Mouse (Mus musculus) CH12.LX (cell line): ENCODE results near the gene Taok1. TPM values are rescaled to one million over a fixed set of nuclear protein-coding genes. Genes with fewer than 3 reads are reported as not detected.

Experiments
- DNase-seq: peaks from one replicate; pipeline ENCODE4 v3.0.0-alpha.2; 2013; ENCODE audit errors: extremely low read depth
- H3K27ac ChIP-seq: 2 replicates; pipeline ENCODE4 v1.5.1; 2012; ENCODE audit warnings: low read depth, mild to moderate bottlenecking, control low read depth, moderate library complexity; ENCODE audit not compliant: insufficient read depth
- H3K27me3 ChIP-seq: replicated peaks from 2 replicates; pipeline ENCODE3; 2012; ENCODE audit warnings: inconsistent platforms
- H3K36me3 ChIP-seq, 2 experiments: replicated peaks in 1 of 2; 2 replicates each; pipeline versions ENCODE3 to v1.6.1; 2012; ENCODE audit warnings: inconsistent platforms in 1 of 2, low read length in 1 of 2, mild to moderate bottlenecking in 1 of 2, mixed read lengths in 1 of 2, moderate library complexity in 1 of 2; ENCODE audit not compliant: control insufficient read depth in 1 of 2, insufficient read depth in 1 of 2
- H3K4me1 ChIP-seq, 2 experiments: 2 replicates each; pipeline ENCODE4 v1.6.1; 2012; ENCODE audit warnings: inconsistent platforms in 1 of 2, moderate library complexity in 1 of 2; ENCODE audit not compliant: insufficient read depth in 2 of 2, control insufficient read depth in 1 of 2
- H3K4me2 ChIP-seq: 2 replicates; pipeline ENCODE4 v1.6.1; 2012; ENCODE audit warnings: low read depth, mild to moderate bottlenecking, control low read depth; ENCODE audit not compliant: poor library complexity, insufficient read depth, severe bottlenecking
- H3K4me3 ChIP-seq, 3 experiments: fragments of 150-350 bp in 1 of 3; sonication (generic) in 1 of 3; replicated peaks in 1 of 3; 2 replicates each; pipeline versions ENCODE3 to v1.5.1; 2011 to 2012; ENCODE audit warnings: low read depth in 2 of 3, low read length in 2 of 3, mild to moderate bottlenecking in 2 of 3, moderate library complexity in 2 of 3, control low read depth in 1 of 3, improper control_type of control experiment in 1 of 3, inconsistent platforms in 1 of 3, mixed read lengths in 1 of 3; ENCODE audit not compliant: poor library complexity in 1 of 3
- H3K79me2 ChIP-seq: replicated peaks from 2 replicates; pipeline ENCODE4 v1.6.1; 2012; ENCODE audit warnings: mild to moderate bottlenecking, moderate library complexity; ENCODE audit not compliant: control insufficient read depth, poor library complexity, insufficient read depth, severe bottlenecking; ENCODE audit errors: extremely low read depth
- H3K9ac ChIP-seq: 2 replicates; pipeline ENCODE4 v1.6.1; 2012; ENCODE audit warnings: low read depth, mild to moderate bottlenecking, control low read depth, moderate library complexity; ENCODE audit not compliant: insufficient read depth
- H3K9me3 ChIP-seq: replicated peaks from 2 replicates; pipeline ENCODE3; 2012; ENCODE audit warnings: low read length, inconsistent platforms, mixed read lengths
- BHLHE40 ChIP-seq: IDR thresholded peaks from 2 replicates; pipeline ENCODE4 v1.6.1; 2011; ENCODE audit warnings: mild to moderate bottlenecking, low read depth, low read length, improper control_type of control experiment
- CHD2 ChIP-seq: IDR thresholded peaks from 2 replicates; pipeline ENCODE4 v1.6.1; 2011; ENCODE audit warnings: low read length, improper control_type of control experiment
- ELF1 ChIP-seq: IDR thresholded peaks from 2 replicates; pipeline ENCODE4 v1.6.1; 2014; ENCODE audit warnings: low read depth, mild to moderate bottlenecking, inconsistent platforms, low read length, improper control_type of control experiment
- ETS1 ChIP-seq: conservative IDR thresholded peaks from 2 replicates; pipeline ENCODE4 v1.6.1; 2012; ENCODE audit warnings: low read depth, mild to moderate bottlenecking, inconsistent platforms, low read length, improper control_type of control experiment, moderate library complexity
- HCFC1 ChIP-seq: IDR thresholded peaks from 2 replicates; pipeline ENCODE4 v1.6.1; 2012; ENCODE audit warnings: low read depth, mild to moderate bottlenecking, inconsistent platforms, low read length, improper control_type of control experiment
- MEF2A ChIP-seq: IDR thresholded peaks from 2 replicates; pipeline ENCODE4 v1.6.1; 2014; ENCODE audit warnings: low read depth, mild to moderate bottlenecking, inconsistent platforms, low read length, improper control_type of control experiment, borderline replicate concordance
- MXI1 ChIP-seq: IDR thresholded peaks from 2 replicates; pipeline ENCODE4 v1.6.1; 2011; ENCODE audit warnings: mild to moderate bottlenecking, low read depth, low read length, improper control_type of control experiment
- RAD21 ChIP-seq: IDR thresholded peaks from 2 replicates; pipeline ENCODE4 v1.6.1; 2011; ENCODE audit warnings: low read depth, mild to moderate bottlenecking, low read length, improper control_type of control experiment, moderate library complexity
- SIN3A ChIP-seq: IDR thresholded peaks from 2 replicates; pipeline ENCODE4 v1.6.1; 2012; ENCODE audit warnings: low read length, improper control_type of control experiment, inconsistent platforms
- ZNF384 ChIP-seq: IDR thresholded peaks from 2 replicates; pipeline ENCODE4 v1.6.1; 2012; ENCODE audit warnings: low read depth, low read length, improper control_type of control experiment, inconsistent platforms
- dilution Hi-C: fragments of 300-500 bp; cut with MboI; formaldehyde crosslinking; loops from 2 replicates; pipeline ENCODE4 v1.14.3; 2020; ENCODE audit warnings: low sequenced_read_pairs; ENCODE audit not compliant: extremely low pct_unique_long_range_greater_than_20kb, extremely low pct_ligation_motif_present
- in situ Hi-C: fragments of 300-500 bp; cut with MboI; formaldehyde crosslinking; loops from 3 replicates; pipeline ENCODE4 v1.14.3; 2019; ENCODE audit warnings: low sequenced_read_pairs, low pct_ligation_motif_present, low pct_unique_long_range_greater_than_20kb, mixed read lengths
- polyA plus RNA-seq: library from polyadenylated mRNA; unstranded; fragments of >175 nt; gene quantifications from 2 replicates; pipeline ENCODE4 v1.2.1, GENCODE M21; 2012; ENCODE audit warnings: low read depth; ENCODE audit not compliant: insufficient read length
- total RNA-seq, 2 experiments: library from RNA; depleted of rRNA; stranded (reverse); fragments of 300-350 nt in 1 of 2; fragments of >200 nt in 1 of 2; gene quantifications; 2 replicates each; pipeline ENCODE4 v1.2.3; 2012 to 2014

The Taok1 gene
- total and polyA plus RNA-seq, 3 experiments, result 8.9 to 13.7 (median 11.6) TPM

DNA sequence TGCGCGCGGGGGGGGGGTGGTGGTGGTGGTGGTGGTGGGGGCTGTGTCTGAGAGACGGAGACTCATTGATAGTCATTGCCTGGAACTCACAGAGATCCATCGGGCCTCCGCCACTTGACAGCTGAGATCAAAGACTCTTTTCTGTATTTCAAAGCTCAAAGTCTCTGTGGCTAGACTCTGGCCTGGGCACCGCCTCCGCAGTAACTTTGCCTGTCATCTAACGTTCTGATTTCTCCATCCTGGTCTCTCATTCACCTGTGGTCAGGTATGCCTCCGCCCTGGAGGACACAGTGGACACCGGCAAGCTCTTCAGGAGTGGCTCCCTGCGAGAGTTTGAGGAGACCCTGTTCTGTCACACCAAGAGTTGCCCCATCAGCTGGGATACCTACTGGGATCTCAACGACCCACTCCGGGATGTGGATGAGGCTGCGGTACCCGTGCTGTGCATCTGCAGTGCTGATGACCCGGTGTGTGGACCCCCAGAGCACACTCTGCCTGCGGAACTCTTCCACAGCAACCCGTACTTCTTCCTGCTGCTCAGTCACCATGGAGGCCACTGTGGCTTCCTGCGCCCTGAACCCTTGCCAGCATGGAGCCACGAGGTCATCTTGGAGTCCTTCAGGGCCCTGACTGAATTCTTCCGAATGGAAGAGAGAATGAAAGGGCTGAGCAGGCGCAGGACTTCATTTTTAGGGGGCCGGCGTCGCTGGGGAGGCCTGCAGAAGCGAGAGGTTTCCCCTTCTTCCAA lies 89.4 kb downstream of the Taok1 start:
- Histone ChIP-seq H3K79me2 (no peaks in the 10 kb centered on the region), H3K9ac (no peak overlapping the region), H3K27ac (no peak overlapping the region), H3K4me3 (no peak overlapping the region), H3K27me3 (no peaks in the 10 kb centered on the region), H3K36me3 (peaks cover 0 to 10% of the 10 kb centered on the region in 2 experiments), H3K4me2 (no peak overlapping the region), H3K4me1 (peaks cover 23 to 59% of the 10 kb centered on the region in 2 experiments), H3K9me3 (peaks cover 12% of the 10 kb centered on the region)
- dilution Hi-C loops (no loop called here), in situ Hi-C loops (loop anchor here (10.0 kb wide), 1 partner anchor 277 kb away; no protein-coding TSS in a partner anchor)
- DNase-seq, result no peak
- TF ChIP-seq MEF2A (no peak), RAD21 (no peak), ETS1 (no peak), HCFC1 (no peak), SIN3A (no peak), BHLHE40 (no peak), MXI1 (no peak), CHD2 (no peak)

DNA sequence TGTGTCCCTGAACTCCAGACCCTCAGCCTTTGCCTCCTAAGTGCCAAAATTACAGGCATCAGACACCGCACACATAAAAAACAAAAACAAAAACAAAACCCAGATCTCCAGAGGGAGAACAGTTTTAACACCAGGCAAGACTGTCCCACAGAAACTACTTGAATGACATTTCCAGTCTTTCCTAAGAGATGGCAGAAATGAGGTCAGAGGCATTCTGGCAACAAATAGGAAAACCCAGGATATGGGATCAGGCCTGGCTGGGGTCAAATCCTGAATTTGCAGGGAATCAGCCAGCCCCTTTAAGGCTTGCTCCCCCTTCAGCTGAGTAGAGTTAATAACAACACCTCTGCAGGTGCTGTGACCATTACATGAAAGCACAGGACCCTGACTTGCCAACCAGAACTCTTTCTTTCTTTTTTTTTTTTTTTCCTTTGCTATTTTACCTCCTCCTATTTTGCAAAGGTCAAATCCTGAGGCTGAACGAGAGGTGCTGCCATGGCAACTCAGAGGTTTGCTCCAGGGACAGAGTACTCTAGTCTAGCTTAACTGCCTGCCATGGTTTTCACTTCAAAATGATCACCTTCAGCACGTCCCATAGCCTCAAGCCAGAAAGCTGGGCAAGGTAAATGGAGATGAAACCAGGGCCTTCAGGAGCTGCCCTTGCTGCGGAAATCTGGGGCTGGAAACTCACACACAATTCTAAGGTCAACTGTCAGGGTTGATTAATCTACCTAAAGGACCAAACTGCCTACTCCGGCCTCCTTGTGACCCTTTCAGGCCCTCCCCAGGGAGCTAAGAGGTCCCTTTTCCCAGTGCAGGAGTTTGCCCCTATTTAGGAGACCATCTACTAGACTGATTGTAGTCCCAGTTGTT lies 90.8 kb downstream of the Taok1 start:
- DNase-seq, result no peak
- H3K79me2 ChIP-seq, result no peaks in the 10 kb centered on the region
- H3K36me3 ChIP-seq, result peaks cover 0 to 10% of the 10 kb centered on the region in 2 experiments
- H3K9ac ChIP-seq, result no peak overlapping the region
- no peaks in the 10 kb centered on the region for H3K27me3 ChIP-seq
- no peak overlapping the region for H3K4me2 ChIP-seq
- dilution Hi-C loops (no loop called here), in situ Hi-C loops (loop anchor here (10.0 kb wide), 1 partner anchor 278 kb away; no protein-coding TSS in a partner anchor)
- no peak overlapping the region for H3K4me3 ChIP-seq
- peaks cover 12% of the 10 kb centered on the region for H3K9me3 ChIP-seq
- TF ChIP-seq ZNF384 (peak; percentile 47; the same call in 1 of the 2 replicates), ELF1 (no peak)
- TF ChIP-seq, all 38 proteins: peak for 1
- H3K27ac ChIP-seq, result no peak overlapping the region
- H3K4me1 ChIP-seq, result peaks cover 26 to 68% of the 10 kb centered on the region in 2 experiments
